Mouse (Mus musculus) liver, embryonic 14 days (tissue): ENCODE measurements around the gene Dctn2. TPM values are rescaled to one million over a fixed set of nuclear protein-coding genes. Genes with fewer than 3 reads are reported as not detected.

Source experiments
- polyA plus RNA-seq: library from polyadenylated mRNA; depleted of rRNA; stranded (reverse); fragments of >200 nt; gene quantifications from 2 replicates; pipeline ENCODE4 v1.2.3, GENCODE M21; 2012; rRNA removed

The Dctn2 gene
- polyA plus RNA-seq, result 57.7 and 61.0 TPM in 2 replicates

DNA sequence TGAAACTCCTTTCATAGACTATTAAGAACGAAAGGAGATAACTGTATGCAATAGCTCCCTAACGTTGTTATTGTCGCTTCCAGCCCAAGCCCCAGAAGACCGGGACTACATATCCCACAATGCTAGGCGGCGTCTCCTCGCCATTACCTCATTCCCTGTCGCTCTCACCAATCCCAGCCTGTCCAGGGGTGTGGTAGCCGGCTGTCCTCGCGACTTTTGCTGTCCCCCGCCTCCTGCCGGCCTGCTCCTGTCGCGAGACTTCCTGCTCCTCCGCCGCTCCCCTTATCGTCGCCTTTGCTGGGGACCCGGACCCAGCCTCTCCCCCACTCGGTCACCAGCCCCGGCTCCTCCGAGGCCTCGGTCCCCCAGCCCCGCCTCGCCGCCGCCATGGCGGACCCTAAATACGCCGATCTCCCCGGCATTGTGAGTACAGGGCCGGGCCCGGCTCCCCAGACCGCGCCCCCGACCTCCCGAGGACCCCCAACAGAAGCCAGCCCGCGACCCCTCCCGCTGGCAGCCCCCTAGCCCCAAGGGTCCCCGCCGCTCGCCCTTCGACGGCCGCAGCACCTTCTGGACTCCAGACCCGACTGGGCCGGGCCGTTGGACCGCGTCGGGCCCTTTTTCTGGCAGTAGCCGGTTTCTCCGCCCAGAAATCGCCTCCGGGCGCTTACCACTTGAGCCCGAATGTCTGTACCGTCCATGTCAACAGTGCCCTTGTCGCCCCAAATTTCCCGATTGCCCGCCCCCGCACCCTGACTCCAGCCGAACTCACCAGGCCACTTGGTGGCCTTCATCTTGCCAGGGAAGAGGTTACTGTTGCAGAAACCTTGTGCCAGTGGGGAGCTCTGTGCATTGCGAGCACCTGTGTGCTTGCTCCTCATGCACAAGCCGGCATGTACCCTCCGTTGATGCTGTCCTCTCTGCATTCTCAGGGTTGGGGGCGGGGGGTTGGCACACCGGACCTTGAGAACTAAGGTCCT is at the start of gene Dctn2:
Gene Dctn2 (plus strand): TSS at position 257 of the 980 bp plus-strand sequence.

DNA sequence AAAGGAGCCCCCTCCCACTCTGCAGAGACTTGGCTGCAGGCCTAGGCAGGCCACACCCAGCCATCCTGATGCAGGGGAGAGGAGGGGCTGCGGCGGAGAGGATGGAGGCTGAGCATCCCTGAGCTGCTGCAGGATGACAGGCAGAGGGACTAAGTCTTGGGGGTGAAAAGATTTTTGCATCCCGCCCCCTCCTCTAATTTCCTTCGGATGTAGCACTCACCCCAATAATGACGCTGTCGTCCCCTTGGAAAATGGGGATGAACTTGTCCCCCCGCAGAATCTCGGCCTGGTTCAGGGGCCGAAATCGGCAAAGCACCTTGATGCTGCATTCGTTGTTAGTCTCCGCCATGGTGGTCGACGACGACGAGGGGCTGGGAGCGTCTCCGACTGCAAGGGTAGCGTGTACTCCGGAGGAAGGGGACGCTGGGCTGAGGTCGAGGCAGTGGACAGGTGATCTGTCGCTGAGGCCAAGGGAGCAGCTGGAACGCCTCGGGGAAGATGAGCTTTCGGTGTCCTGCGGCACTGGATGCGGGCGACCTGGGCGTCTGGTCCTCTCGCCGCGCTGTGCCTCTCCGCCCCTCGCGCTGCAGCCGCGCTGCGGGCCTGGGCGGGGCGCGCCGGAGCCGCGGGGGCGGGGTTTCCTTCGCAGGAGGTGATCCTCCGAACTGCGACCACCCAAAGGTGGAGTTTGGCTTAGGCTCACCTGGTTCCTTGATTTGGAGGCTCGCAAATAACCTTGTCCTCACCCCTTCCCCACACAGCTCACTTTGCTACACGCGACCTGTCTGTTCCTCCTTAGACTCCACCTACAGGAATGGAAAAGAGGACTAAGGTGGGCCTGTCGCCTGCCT is 3.4 kb upstream of the Dctn2 start, which contains the start of gene Kif5a:
Gene Kif5a (minus strand): TSS at position 801 of the 851 bp plus-strand sequence.

DNA sequence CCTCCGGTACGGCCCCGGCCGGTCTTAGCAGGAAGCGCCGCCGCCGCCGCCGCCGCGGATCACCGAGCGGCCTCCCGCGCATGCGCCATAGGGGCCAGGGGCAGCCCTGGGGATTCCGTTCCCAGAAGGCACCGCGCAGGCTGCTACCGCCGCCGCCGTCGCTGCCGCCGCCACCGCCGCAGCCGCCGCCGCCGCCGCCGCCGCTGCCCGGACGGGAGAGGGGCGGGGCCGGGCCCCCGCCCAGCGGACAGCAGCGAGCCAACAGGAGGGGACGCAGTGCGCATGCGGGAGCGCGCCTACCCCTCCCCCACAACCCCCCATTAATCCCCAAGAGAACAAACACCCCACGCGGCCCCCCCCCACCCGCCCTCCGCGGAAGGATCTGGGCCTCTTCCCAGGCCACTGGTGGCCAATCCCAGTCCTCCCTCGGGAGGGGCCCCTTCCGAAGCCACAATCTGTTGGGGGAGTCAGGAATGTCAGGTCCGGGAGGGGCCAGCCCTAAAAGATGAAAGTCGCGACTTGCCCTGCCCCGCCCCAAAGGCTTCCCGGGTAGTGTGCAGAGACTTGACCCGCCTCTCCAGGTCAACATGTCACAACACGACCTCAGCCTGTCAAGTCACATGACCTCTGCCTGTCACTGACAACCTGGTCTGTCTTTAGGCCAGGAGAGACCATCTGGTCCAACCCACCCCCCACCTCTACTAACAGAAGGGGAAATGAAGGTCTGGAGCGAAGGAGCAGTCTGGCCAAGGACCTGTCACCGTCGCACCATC is 22.8 kb downstream of the Dctn2 start, which contains the start of gene Mbd6:
Gene Mbd6 (minus strand): TSS at position 219 of the 773 bp plus-strand sequence.

DNA sequence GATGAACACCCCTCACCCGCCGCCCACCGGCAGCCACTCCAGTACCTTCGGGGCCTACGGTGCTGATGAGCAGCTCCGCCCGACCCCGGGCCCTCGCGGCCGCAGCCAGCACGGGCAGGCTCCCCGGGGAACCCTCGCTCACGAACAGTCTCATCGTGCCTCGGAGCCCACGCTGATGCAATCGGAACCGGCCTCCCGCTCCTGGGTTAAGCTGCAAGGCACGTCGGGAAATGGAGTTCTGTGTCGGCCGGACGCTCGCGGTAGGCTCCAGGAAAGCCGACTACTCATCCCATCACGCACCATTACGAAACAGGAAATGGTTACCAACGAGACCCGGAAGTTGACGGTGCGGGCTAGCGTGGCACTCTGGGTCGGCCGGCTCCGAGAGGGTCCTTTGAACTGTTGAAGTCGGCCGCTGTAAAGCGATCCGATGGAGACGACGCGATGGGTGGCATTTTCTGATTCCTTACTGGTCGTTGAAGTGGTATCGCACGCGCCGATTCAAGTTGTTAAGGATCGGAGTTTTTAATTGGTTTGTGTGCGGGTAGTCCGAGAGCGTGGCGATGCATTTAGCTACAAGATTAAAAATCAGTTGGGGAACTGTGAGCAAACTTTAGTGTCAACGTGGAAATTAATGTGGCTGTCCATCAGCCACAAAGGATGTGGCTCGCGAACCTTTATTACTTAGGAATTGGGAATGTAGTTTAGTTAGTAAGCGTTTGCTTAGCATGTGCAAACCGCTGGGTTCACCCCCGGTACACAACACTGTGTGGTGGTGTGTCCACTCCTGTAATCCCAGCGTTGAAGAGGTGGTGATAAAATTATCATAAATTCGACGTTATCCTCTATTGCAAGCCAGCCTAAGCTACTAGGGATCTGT is 45.5 kb downstream of the Dctn2 start, which contains the start of gene Mars:
Gene Mars (minus strand): TSS at position 311 of the 880 bp plus-strand sequence.

DNA sequence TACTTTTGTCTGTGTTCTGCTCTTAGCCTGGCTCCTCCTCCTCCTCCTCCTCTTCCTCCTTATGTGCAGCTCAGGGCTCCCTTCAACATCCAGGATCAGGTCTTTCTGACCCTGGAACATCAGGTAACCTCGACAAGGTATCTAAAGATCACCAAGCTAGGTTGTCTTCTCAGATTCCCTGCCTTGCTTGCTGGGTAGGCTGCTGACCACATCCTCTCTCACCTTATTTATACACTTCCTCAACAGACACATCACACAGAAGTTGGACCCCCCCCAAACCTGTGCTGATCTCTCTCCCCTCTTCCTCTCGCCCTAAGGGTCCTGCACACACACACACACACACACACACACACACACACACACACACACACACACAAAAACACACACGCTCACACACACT is 55.5 kb downstream of the Dctn2 start, which contains the start of gene Arhgap9:
Gene Arhgap9 (plus strand): TSS at position 344 of the 400 bp plus-strand sequence.

Other genes with a start within 250 kb of the Dctn2 start
- gene Tsfm, start 235.5 kb upstream of the Dctn2 start, polyA plus RNA-seq, result 25.2 and 29.6 TPM in 2 replicates
- 12.8 and 14.1 TPM in 2 replicates for gene Mettl1, start 225.0 kb upstream of the Dctn2 start, polyA plus RNA-seq
- gene Eef1akmt3, start 224.9 kb upstream of the Dctn2 start, polyA plus RNA-seq, result 0.05 and 0.08 TPM in 2 replicates
- 0.03 and 0.08 TPM in 2 replicates for gene Cyp27b1, start 218.1 kb upstream of the Dctn2 start, polyA plus RNA-seq
- 0.09 and 0.11 TPM in 2 replicates for gene March9, start 206.2 kb upstream of the Dctn2 start, polyA plus RNA-seq
- 209 and 248 TPM in 2 replicates for gene Cdk4, start 202.8 kb upstream of the Dctn2 start, polyA plus RNA-seq
- gene Tspan31, start 196.1 kb upstream of the Dctn2 start, polyA plus RNA-seq, result 34.4 and 41.3 TPM in 2 replicates
- gene Agap2, start 191.1 kb upstream of the Dctn2 start, polyA plus RNA-seq, result 1.4 and 2.2 TPM in 2 replicates
- 26.4 and 26.9 TPM in 2 replicates for gene Os9, start 145.2 kb upstream of the Dctn2 start, polyA plus RNA-seq
- 7.2 and 11.2 TPM in 2 replicates for gene B4galnt1, start 101.1 kb upstream of the Dctn2 start, polyA plus RNA-seq
- 2.0 and 2.2 TPM in 2 replicates for gene Slc26a10, start 85.7 kb upstream of the Dctn2 start, polyA plus RNA-seq
- gene Arhgef25, start 76.3 kb upstream of the Dctn2 start, polyA plus RNA-seq, result 7.5 and 7.6 TPM in 2 replicates
- gene Dtx3, start 70.6 kb upstream of the Dctn2 start, polyA plus RNA-seq, result 29.2 and 32.7 TPM in 2 replicates
- 27.4 and 31.2 TPM in 2 replicates for gene Pip4k2c, start 54.8 kb upstream of the Dctn2 start, polyA plus RNA-seq
- gene Kif5a, start 3.0 kb upstream of the Dctn2 start, polyA plus RNA-seq, result 0.11 and 0.12 TPM in 2 replicates
- 7.4 and 10.9 TPM in 2 replicates for gene Mbd6, start 22.6 kb downstream of the Dctn2 start, polyA plus RNA-seq
- 62.7 and 64.4 TPM in 2 replicates for gene Mars, start 45.4 kb downstream of the Dctn2 start, polyA plus RNA-seq
- 7.4 and 9.7 TPM in 2 replicates for gene Arhgap9, start 55.6 kb downstream of the Dctn2 start, polyA plus RNA-seq
- gene Gli1, start 75.6 kb downstream of the Dctn2 start, polyA plus RNA-seq, result 0.95 and 0.98 TPM in 2 replicates
- 0.46 and 0.53 TPM in 2 replicates for gene Inhbe, start 88.0 kb downstream of the Dctn2 start, polyA plus RNA-seq
- gene Inhbc, start 104.1 kb downstream of the Dctn2 start, polyA plus RNA-seq, result 1.1 and 1.6 TPM in 2 replicates
- 8.5 and 11.2 TPM in 2 replicates for gene R3hdm2, start 114.0 kb downstream of the Dctn2 start, polyA plus RNA-seq
- gene Stac3, start 235.3 kb downstream of the Dctn2 start, polyA plus RNA-seq, result 0.36 and 1.6 TPM in 2 replicates
- gene Ndufa4l2, start 248.6 kb downstream of the Dctn2 start, polyA plus RNA-seq, result 1.8 and 2.2 TPM in 2 replicates